Mouse (Mus musculus): ENCODE results near the gene Nme8.

The Nme8 gene

GRCm38 (mm10) chr13:19697790-19698189 lies at the start of gene Nme8:
TSS of gene Nme8 (minus strand) at chr13:19697794.
- DNase-seq (ENCODE audit: low spot score) = no peak

- no peak for DNase-seq (ENCODE audit: low spot score)
Observed at GRCm38 (mm10) chr13:19745741-19746140, 48.1 kb upstream of the Nme8 start.

GRCm38 (mm10) chr13:19744536-19744935 lies 46.9 kb upstream of the Nme8 start:
- DNase-seq (ENCODE audit: low spot score) = no peak

- DNase-seq (ENCODE audit: low spot score) = no peak
Observed at GRCm38 (mm10) chr13:19734597-19734996, 37.0 kb upstream of the Nme8 start.

GRCm38 (mm10) chr13:19730826-19731225 lies 33.2 kb upstream of the Nme8 start:
- DNase-seq (ENCODE audit: low spot score) = no peak

GRCm38 (mm10) chr13:19718954-19719353 lies 21.4 kb upstream of the Nme8 start:
- DNase-seq (ENCODE audit: low spot score) = no peak

GRCm38 (mm10) chr13:19717201-19717600 lies 19.6 kb upstream of the Nme8 start:
- DNase-seq (ENCODE audit: low spot score) = no peak

GRCm38 (mm10) chr13:19703806-19704205 lies 6.2 kb upstream of the Nme8 start:
- no peak for DNase-seq (ENCODE audit: low spot score)

GRCm38 (mm10) chr13:19701443-19702078 lies 4.0 kb upstream of the Nme8 start:
- no peak for DNase-seq (ENCODE audit: low spot score)

GRCm38 (mm10) chr13:19700733-19701442 lies 3.3 kb upstream of the Nme8 start:
- no peak for DNase-seq (ENCODE audit: low spot score)

GRCm38 (mm10) chr13:19698524-19699173 lies 1.1 kb upstream of the Nme8 start:
- DNase-seq (ENCODE audit: low spot score) = no peak

GRCm38 (mm10) chr13:19690417-19690816 lies 7.2 kb downstream of the Nme8 start:
- DNase-seq (ENCODE audit: low spot score) = no peak

GRCm38 (mm10) chr13:19689971-19690370 lies 7.6 kb downstream of the Nme8 start:
- DNase-seq (ENCODE audit: low spot score) = no peak

- no peak for DNase-seq (ENCODE audit: low spot score)
Observed at GRCm38 (mm10) chr13:19684007-19684406, 13.6 kb downstream of the Nme8 start.

- DNase-seq (ENCODE audit: low spot score) = no peak
Observed at GRCm38 (mm10) chr13:19682879-19683640, 14.5 kb downstream of the Nme8 start.

GRCm38 (mm10) chr13:19674601-19675000 lies 23.0 kb downstream of the Nme8 start:
- DNase-seq (ENCODE audit: low spot score) = no peak

- no peak for DNase-seq (ENCODE audit: low spot score)
Observed at GRCm38 (mm10) chr13:19674025-19674424, 23.6 kb downstream of the Nme8 start.

GRCm38 (mm10) chr13:19668355-19669140 lies 29.0 kb downstream of the Nme8 start:
- no peak for DNase-seq (ENCODE audit: low spot score)

- DNase-seq (ENCODE audit: low spot score) = no peak
Observed at GRCm38 (mm10) chr13:19652405-19652804, 45.2 kb downstream of the Nme8 start.

- DNase-seq (ENCODE audit: low spot score) = no peak
Observed at GRCm38 (mm10) chr13:19649824-19650223, 47.8 kb downstream of the Nme8 start.

- DNase-seq (ENCODE audit: low spot score) = no peak
Observed at GRCm38 (mm10) chr13:19644225-19644624, 53.4 kb downstream of the Nme8 start.

GRCm38 (mm10) chr13:19643519-19643918 lies 54.1 kb downstream of the Nme8 start:
- no peak for DNase-seq (ENCODE audit: low spot score)

Measured in T-cell, adult 2 months (primary cell).